Mouse (Mus musculus) neural tube, embryonic 11.5 days (tissue): ENCODE results near the gene Fryl. TPM values are rescaled to one million over a fixed set of nuclear protein-coding genes. Genes with fewer than 3 reads are reported as not detected.

Experiments used
- polyA plus RNA-seq: library from polyadenylated mRNA; unstranded; fragments of >200 nt; fragmentation: Nextera tagmentation; extraction: Ambion mirVana; gene quantifications from 2 replicates; pipeline ENCODE4 v1.2.1, GENCODE M21; 2014

Gene Fryl
- polyA plus RNA-seq, 1 experiment from 2014 or later: 41.7 TPM

Other genes with a start within 250 kb of the Fryl start
- 33.3 and 39.0 TPM in 2 replicates for gene Slc10a4, start 249.7 kb downstream of the Fryl start, polyA plus RNA-seq
- gene Ociad1, start 36.2 kb upstream of the Fryl start, polyA plus RNA-seq: 170 and 172 TPM in 2 replicates
- gene Ociad2, start 84.4 kb upstream of the Fryl start, polyA plus RNA-seq: 6.1 and 9.4 TPM in 2 replicates
- not detected in 2 replicates for gene Cwh43, start 149.5 kb upstream of the Fryl start, polyA plus RNA-seq
- 71.0 and 73.2 TPM in 2 replicates for gene Dcun1d4, start 224.4 kb upstream of the Fryl start, polyA plus RNA-seq